Mouse (Mus musculus) lung, adult 18-20 months (tissue): Measurements from ENCODE around the gene Galntl5.
A peak's percentile ranks its signal among the peaks of the same experiment; 100 is the strongest.
"Not testable (repeated sequence)": the region's sequence is repeated elsewhere in the genome, so short reads cannot be mapped to it uniquely, and the experiment has no call there.

Experiments
- DNase-seq, 2 experiments: peaks; one replicate each; pipeline ENCODE4 v3.0.0; 2022; ENCODE audit warnings: mixed read lengths in 2 of 2

Galntl5 gene

DNA sequence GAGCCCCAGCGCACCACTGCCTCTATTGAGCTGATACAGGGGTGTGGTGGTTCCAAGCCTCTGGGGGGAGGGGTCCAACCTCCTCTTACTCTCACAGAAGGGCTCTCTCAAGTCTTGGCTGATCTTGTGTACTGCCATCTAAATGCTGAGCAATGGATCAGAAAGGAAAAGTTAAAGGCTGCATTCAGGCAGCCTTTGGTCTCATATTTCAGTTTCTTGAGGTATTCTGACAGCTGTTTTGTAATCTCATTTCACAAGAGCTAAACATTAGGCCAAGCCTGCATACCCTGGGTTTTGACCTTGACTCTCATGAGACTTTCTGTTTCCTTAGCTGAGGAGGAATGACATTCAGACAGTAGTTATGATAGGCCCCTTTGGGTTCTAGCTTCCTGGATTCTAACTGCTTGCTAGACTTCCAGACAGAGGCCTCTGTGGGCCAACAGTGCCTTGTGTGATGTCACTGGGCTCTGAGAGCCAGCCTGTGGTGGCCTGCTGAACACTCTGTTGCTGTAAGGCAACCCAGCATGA, at the start of gene Galntl5:
TSS of gene Galntl5 (plus strand) at position 457 of the 528 bp plus-strand sequence.
- peak in 1 of 2 experiments; percentile 21 for DNase-seq

DNA sequence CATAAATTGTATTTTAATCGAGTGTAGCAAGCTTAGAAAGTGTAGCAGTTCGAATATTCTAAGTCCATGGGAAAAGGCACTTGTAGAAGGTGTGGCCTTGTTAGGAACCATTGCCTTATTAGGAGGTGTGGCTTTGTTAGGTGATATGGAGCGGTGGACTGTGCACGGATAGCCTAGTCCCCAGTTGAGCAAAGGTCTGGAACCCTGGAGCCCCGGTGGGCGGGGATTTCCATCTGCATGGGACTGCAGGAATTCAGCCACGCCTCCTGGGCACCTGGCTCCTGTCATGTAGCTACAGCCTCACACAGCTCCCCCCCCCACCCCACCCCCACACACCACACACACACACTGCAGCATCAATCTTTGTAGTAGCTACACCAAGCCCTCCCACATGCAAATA, 34.6 kb upstream of the Galntl5 start:
- DNase-seq = no peak

DNA sequence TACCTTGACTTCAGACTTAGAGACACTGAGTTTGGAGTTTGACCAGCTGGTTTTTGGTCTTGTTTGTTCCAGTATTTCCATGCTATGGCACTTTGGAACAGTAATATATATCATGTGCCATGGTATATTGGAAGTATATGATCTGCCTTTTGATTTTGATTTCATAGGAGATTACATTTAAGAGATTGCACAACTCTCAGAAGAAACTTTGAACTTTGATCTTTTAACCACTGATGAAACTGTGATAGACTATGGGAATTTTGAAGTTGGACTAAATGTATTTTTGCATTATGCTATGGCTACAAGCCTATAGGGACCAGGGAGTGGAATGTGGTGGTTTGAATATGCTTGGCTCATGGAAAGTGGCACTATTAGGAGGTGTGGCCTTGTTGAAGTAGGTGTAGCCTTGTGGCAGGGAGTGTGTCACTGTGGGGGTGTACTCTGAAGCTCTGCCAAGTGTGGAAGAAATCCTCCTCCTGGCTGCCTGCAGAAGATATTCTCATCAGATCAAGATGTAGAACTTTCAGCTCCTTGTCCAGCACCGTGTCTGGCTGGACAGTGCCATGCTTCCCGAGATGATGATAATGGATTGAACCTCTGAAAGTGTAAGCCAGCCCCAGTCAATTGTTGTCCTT, 31.8 kb upstream of the Galntl5 start:
- DNase-seq = no peak

DNA sequence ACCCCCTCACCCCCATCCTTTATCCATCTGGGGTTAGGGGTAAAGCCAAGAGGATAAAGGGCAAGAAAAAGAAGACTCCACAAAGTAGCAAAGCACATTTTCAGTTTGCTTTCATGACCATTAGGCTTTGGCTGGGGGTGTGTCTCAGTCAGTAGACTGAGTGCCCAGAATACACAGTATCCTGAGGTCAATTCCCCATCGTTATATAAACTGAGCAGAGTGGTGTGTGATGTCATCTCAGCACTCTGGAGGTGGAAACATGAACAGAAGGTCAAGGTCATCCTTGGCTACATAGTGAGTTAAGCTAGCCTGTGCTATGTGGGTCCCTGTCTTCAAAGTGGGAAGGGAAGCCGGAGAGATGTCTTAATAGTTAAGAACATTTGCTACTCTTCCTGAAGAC, 27.8 kb upstream of the Galntl5 start:
- DNase-seq = no peak

DNA sequence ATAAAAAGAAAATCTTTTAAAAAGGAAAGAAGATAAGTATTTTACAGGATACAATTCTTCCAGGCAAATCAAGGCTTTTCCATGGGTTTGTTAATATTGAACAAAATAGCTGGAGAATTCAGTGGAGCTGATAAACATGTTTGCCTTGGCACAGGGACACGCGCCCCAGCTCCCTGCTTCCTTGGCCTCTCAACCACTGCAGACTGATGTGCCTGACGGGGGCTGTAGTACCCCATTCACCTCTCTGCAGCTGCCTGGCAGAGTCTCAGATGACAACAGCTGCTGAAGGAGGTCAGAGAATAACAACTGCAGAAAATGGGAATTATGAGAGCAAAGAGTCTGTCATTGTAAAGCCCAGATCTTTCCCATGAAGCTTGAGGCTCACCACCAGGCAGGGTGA, 27.3 kb upstream of the Galntl5 start:
- no peak for DNase-seq

DNA sequence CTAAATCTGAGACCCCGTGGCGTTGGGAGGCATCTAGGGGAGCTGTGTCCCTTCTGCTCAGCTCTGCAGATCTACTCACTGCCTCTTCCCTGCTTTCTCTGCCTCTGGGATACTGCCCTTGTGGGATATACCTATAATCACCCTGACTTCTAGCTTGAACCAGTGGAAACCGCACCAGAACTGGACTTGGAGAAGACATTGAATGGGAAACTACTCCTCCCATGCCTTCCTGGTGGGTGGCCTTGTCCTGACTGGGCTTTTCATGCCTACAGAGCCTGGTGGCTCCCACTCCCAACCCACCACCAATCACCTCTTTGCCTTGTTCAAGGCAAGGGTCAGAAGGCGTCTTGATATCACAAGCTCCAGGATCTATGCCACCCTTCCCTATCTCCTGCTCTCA, 26.4 kb upstream of the Galntl5 start:
- no peak for DNase-seq

DNA sequence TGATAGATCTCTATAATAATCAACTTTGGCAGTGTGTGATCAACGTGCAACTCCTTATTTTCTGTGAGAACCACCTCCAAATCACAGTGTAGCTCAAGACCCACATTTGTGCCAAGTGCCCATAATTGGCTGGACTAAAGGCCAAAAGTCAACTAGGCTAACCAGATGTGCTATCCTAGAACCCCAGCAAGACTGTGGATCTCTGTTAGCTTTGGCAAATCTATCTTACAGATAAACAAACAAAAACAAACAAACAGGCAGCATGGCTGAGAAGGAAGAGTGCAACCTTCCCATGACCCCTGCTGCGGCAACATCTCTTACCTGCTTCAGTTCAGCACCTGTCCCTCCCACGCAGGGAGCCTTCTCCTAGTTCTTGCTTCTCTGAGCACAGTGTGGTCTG, 25.9 kb upstream of the Galntl5 start:
- DNase-seq = no peak

DNA sequence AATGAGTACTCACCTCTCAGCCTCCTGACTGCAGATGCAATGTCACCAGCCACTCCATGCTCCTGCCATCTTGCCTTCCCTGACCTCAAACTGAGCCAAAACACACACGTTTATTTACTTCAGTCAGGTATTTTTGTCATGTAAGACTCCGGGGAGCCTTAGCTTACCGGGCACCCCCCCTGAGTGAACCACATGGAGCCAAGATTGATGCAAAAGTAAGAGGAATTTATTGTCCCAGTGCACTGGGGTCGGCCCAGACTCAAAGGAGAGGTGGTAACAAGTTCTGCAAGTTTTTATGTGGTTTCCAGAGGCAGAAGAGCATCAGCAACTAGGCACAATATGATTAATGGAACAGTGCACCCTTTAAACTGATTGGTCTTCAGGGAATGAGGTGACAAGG, 24.1 kb upstream of the Galntl5 start:
- no peak for DNase-seq

DNA sequence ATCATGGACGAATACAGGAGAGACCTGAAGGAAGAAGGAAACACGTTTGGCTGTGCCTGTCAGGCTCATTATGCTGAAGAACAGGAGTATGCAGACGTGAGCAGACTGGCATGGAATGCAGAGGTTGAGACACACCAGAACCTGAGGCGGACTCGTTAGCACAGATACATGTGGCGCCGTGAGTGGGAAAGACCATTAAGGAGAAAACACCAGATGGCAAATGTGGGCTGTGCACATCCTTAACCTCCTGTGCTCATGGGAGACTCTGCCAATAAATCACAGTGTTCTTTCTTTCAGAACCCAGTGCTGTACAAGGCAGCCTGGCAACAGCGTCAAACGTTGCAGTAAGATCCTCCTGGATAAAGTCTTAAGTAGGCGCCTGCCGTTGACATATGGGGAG, 20.7 kb upstream of the Galntl5 start:
- no peak for DNase-seq

DNA sequence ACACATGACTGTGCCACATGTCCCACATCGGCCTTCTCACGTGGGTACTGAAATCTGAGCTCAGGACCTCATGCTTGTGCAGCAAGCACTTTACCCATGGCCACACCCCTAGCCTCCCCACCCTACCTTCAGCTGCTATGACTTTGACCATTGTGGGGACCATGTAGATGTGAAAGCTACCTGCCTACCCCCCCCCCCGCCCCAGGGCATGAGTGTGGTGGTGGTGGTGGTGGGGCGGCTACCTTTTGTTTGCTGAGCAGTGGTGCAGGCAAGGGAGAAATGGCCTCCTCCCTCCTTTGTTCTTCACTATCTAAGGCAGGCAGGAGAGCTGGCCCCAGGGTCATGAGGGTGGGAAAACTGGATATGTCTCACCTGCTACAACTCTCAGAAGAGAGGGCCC, 18.3 kb upstream of the Galntl5 start:
- no peak for DNase-seq

DNA sequence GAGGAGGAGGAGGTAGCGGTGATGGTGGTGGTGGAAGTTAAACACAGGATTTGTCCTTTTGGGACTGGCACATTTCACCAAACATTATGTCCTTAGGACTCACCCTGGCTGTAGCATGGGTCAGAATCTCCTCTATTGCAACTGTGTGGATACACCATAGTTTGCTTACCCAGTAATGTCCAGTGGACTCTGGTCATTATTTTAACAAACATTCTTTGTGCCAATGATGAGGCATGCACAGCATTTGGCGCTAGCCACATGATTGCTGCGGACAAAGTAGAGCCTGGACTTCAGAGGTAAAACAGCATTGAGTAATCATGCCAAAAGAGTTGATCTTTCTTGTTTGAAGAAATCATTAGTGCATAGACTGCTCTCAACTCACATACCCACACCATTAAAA, 17.3 kb upstream of the Galntl5 start:
- DNase-seq = no peak

DNA sequence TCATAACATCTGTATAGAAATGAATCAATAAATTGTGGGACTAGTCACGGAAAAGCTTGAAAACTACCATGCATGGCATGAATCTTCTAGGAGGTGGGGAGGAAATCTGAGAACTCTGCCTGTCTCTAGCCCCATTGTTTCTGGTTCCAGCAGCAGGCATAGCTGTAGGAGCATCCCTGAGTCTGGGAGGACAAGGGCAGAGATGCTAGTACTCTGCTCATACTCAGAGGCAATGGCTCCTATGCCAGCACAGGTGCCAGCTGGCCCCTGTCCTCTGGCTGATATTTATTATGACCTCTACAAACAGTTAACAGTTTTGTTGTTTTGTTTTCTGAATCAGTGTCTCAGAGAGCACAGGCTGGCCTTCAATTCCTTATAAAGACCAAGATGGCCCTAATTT, 16.9 kb upstream of the Galntl5 start:
- no peak for DNase-seq

DNA sequence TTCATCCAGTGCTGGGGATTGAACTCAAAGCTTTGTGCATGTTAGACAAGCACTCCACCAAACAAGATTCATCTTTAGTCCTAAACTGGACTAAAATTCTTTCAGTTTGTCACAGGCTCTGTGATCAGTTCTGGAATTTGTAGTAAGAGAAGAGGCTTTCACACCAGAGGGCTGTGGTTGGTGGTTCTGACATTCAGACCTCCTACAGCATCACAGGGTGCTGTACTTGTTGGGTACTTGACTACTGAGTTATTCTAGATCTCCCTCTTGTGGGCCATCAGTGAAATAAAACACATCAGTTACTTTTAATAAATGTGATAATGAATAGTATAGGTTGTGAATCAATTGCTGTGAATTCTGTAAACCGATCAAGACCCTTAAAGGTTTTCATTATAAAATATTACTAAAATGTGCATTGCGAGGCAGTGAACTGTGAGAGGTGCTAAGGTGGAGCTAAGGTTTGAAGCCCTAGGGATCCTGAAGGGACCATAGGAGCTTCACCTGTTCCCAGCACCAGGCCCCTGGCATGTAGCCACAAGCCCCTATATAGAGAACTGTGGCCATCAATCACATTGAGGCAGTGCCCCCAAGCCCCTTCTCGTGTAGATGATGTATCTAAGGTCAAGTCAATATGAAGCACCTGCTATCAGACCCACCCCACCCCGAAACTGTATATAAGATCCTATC, 16.0 kb upstream of the Galntl5 start:
- no peak for DNase-seq

DNA sequence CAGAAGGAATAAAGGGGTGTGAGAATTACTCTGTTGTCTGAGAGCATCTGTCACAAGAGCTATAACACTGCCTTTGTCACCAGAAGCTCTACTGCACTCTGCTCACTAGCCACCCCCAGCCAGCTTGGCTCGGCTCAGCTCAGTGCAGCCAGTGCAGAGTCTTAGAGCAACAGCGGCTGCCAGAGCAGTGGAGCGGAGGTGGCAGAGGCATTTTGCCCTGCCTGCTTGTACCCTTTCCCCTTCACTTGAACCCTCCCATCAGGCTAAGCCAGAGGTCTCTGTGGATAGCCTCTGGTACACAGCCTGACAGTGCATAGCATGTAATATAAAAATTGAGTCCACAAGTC, 15.5 kb upstream of the Galntl5 start:
- DNase-seq = no peak

DNA sequence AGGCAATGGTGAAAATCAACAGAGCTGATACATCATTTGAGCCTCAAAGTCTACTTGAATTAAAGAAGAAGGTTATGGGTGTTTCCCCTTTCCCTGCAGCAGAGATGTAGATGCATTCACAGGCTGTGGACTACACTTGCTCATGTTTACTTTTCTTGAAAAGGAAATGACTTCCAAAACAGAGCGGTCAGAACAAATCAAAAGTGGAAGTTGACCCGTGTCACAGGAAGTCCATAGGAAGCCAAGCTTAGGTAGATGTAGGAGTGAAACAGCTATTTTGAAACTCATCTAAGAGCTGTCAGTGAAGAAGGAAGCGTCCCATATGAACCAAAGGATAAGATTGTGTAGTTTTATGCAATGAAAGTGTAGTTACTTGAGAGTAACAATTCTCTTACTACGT, 14.6 kb upstream of the Galntl5 start:
- no peak for DNase-seq

DNA sequence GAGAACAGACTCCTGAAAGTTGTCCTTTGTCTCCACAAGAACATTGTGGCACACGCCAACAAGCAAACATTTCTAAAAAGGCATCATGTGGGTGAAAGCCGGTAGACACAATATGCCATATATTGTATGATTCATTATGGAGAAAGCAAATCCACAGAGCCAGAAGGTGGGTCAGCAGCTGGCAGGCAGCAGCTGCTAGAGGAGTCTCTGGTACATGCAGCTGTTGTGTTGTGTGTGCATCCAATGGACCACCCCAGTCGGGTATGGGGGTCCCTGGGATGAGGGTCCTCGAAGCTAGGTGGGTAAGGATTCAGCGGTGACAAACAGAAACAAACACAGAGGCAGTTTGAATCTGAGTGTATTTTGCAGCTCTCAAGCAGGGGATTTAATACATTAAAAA, 3.3 kb upstream of the Galntl5 start:
- DNase-seq = not testable (repeated sequence)

DNA sequence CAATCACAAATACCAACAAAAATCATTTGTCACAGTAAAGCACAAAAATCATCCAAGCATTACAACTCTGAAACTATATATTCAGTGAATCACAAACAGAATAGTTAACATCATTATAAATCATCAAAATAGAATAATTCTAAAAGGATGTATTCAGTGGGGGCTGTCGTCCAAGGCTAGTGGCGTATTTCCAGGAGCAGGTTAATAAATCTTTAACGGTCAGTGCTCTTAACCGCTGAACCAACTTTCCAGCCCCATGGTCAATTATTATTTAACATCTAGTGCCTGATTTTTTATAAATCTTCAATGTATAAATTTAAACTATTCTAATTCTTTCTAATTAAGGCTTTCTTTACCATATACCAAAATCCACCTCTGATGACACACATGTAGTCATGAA, 2.7 kb upstream of the Galntl5 start:
- not testable (repeated sequence) for DNase-seq

DNA sequence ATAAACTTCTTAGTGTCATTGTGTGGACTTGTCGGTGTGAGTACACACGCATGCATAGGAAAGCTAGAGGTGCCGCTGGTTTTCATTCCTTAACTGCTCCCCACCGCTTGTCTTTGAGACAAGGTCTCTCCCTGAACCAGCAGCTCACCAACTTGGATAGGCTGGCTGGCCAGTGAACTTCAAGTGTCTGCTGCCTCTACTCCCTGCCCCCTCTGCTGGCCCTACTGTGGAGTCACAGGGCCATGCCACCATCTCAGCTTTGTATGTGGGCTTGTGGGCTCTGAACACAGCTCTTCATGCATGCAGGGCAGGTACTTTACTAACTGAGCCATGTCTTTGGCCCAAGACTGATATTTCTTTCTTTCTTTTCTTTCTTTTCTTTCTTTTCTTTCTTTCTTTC, 2.0 kb upstream of the Galntl5 start:
- no peak for DNase-seq

DNA sequence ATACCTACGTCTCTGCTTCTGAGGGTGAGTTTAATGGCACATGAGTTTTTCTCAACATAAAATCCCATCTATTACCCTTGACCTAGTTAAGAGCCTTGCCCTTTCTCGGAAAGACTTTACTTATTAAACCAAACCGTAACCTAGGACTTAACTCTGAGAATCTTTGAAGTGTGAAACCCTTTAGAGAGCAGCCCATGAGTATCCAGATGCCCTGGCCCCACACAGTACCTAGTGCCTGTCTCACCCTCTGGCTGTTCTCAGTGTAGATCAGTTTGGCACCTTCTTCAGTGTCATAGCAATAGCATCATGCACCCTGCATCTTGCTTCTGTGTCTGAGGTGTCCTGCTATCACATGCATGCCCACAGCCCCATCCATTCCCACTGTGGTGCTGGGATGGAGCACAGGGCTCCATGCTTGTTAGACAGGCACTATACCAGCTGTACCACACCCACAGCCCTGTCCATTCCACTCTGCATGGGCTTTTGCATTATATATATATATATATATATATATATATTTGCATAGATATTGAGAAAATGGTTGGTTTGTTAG, 1.2 kb upstream of the Galntl5 start:
- DNase-seq = no peak

DNA sequence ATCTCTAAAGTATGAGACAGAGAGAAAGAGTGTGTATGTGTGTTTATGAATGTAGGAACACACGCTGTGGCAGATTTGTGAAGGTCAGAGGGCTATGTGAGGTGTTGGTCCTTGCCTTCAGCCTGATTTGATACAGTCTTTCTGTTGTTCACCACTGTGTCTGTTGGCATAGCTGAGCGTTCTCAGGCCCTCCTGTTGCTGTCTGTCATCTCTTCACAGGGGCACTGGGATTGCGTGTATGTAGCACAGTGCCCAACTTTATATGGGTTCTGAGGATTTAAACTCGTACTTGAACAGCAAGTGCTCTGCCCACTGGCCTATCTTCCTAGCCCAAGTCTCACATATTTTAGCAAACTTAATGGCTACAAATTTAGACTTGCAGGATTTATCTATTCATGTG, 2.3 kb downstream of the Galntl5 start:
- no peak for DNase-seq

DNA sequence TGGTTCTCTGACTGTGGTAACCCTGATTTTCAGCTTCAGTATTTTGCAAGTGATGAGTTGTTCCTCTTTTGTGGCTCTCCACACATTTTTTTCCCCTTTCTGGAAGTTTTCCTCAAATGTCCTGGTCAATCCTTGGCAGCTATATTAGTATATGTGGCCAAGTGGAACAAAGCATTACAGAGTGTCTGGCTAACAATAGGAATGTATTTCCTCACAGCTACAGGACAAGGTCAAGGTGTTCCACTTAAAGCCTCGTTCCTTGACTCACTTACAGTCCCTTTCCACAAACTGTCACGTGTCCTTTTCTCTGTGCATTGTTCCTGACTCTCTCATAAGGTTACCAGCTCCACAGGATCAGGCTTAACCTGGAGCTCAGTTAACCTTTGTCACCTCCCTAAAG, 3.3 kb downstream of the Galntl5 start:
- DNase-seq = peak in 1 of 2 experiments; percentile 13

DNA sequence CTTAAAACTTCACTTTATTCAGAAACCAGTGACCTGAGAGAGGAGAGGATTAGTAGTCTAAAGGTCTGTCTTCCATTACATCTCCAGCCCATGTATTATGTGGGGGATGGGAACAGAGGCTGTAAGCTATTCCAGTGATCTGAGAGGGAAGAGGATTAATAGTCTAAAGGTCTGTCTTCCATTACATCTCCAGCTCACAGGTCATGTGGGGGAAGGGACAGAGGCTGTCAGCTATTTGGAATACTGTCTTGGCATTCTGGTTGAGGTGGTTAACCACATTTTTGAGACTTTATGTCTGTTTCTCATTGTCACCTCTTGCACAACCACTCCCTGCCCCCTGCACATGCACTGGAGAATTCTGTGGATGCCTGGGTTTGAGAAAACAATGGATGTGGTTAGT, 6.5 kb downstream of the Galntl5 start:
- DNase-seq = no peak

DNA sequence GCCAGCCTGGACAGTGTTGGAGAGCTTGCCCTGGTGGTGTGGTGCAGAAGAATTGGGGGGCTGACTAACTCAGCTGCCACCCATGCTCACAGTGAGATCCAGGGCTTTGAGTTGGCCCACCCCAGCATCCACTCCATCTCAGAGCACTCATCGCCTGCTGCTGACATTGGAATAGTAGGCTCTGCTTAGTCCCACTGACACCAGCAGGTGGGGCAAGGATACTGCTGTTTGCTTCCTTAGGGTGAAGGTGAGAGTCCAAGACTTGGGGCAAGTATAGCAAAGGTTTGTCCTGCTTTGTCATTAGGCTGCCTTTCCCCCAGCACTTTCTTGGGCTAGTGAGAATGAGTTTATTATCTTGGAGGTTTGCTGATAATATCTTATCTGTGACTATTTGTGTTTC, 7.5 kb downstream of the Galntl5 start:
- no peak for DNase-seq

DNA sequence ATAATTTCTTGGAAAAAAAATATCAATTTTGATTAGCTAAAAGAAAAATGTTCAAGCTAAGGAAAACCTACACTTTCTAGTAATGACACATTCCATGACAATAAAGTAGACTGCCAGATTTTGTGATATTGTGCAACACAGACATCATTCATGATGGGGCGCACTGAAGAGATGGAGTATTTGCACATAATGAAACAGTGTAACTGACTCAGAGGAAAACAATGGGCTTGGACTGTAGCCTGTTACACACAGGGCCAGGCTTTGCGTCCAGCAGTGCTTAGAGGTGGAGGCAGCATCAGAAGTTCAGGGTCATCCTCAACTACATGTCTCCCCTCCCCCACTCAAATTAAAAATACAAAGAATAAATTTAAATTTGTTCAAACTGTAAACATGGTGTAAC, 9.3 kb downstream of the Galntl5 start:
- no peak for DNase-seq

DNA sequence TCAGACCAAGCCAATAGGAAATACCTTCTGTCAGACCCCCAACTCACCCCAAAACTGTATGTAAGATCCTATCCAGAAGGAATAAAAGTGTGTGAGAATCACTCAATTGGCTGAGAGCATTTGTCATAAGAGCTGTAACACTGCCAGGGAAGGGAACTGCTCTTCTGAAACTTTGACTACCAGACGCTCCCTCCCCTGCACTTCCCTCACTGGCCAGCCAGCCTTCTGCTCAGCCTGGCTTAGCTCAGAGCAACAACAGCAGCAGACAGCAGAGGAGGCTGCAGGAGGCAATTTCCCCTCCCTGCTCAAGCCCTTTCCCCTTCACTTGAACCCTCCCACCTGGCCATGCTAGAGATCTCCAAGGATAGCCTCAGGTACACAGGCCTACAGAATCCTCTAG, 30.6 kb downstream of the Galntl5 start:
- no peak for DNase-seq
